Mouse (Mus musculus) effector memory CD4-positive, alpha-beta T cell, adult 5 months (primary cell): Measurements from ENCODE around the gene Msantd3. TPM values are rescaled to one million over a fixed set of nuclear protein-coding genes. Genes with fewer than 3 reads are reported as not detected.

ENCODE experiments used
- polyA plus RNA-seq: library from polyadenylated mRNA; unstranded; fragments of 100-300 nt; shearing (Covaris generic); gene quantifications from one replicate; pipeline ENCODE4 v1.2.1, GENCODE M21; 2017

Gene Msantd3
- not detected for polyA plus RNA-seq

DNA sequence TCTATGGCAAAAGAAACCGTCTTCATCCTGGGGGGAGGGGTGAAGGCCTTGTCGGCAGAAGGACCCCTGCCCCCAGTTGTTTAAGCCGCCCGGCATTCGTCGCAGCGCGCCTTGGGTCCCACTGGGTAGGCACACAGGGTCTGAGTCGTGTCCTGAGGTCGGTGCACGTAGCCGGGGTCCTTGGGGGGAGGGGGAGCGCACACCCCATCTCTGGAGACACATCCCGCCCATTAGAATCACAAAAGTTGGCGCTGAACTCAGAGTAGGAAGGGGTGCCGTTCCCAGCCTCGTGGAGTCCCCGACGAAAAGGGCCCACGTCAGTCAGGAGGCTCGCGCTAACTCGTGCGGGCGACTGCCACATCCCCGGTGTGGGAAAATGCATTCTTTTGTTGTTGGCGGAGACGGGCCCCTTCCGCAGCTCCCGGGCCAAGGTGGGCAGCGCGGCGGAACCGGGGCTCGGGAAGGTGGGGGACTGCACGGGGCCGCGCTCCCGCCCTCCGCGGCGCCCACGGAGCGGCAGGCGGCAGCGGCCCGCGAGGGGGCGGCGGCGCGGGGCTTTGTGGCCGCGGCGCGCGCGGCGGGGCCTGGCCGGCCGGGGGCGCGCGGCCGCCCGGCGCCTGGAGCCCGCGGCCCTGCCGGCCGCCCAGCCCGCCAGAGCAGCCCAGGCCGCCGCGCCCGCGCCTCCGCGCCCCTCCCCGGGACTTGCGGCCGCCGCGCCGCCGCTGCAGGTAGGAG, at the start of gene Msantd3:
Gene Msantd3, plus strand, starts transcription at position 95 of the 735 bp plus-strand sequence.

DNA sequence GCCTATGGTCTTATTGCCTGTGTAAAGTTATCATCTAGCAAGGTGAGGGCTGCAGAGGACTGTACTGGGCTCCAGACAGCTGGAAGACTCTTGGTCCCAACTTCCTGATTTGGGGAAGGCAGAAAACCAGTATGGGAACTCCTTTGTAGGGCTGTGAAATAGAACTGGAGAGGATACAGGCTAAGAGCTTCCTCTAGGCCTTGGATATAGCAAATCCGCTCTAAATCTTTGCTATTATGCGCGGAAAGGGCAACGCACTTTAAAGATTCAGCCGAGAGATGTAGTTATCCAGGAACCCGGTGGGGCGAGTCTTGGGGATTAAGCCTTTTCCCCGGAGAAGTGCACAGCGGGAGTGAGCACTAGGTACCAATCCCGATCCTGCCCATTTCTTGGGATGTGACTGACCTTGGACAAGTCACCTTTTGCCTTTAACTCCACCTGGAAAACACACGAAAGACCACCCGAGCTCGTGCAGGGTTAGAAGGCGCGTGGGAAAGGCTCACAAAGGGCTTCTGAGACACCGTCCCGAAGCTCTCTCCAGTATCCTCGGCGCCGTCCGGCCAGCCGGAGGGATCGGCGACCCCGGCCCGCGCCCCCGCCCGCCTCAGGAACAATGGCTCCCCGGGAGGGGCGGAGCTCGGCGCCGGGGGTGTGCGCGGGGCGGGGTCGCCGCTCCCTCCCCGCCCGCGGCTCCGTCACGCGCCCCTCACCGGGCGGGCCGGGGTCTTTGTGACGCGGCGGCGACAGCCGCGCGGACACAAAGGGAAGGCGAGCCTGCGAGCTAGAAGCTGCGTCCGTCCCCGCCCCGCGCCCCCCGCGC, 44.9 kb downstream of the Msantd3 start, which contains the start of gene Tmeff1:
Gene Tmeff1, plus strand, starts transcription at position 754 of the 820 bp plus-strand sequence.

Other genes starting within 250 kb of the Msantd3 start
- 70.4 TPM for gene Tex10, start 66.5 kb upstream of the Msantd3 start, polyA plus RNA-seq
- not detected for gene Tmeff1, start 45.2 kb downstream of the Msantd3 start, polyA plus RNA-seq
- gene Cavin4, start 123.6 kb downstream of the Msantd3 start, polyA plus RNA-seq: not detected